Mouse (Mus musculus): ENCODE measurements around the gene Atp1b3.
"Not testable (repeated sequence)": the region's sequence is repeated elsewhere in the genome, so short reads cannot be mapped to it uniquely, and the experiment has no call there.

Atp1b3 gene

DNA sequence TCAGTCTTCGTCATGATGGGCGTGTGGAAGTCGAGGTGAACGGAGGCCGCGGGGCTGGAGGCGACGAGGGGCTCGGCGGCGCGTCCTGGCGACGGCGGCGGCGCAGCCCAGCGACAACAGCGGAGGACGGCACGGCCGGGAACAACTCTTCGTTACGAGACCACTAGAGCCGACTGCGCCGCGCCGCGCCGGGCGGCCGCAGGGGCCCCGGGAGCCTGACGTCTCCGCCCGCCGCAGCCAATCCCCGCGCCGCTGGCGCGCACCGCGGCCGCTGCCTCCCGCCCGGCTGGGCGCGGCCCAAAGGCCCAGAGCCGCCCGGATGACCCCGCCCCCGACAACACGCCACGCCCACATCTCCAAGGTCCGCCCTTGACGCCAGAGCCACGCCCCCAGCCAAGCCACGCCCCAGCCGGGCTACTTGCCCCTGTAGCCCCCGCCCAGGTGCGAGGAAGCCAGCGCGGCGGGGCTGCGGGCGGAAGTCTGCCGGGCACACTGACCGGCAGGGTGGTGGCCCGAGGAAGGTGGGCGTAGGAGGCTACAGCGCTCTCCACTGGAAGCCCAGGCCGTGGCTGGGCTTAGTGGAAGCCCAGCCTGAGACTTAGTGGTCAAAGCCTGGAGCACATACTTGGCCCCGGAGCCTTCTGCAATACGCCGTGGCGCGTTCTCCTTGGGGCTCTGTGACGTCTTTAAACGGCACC, at the start of gene Atp1b3:
TSS of gene Atp1b3 (minus strand) at position 302 of the 698 bp plus-strand sequence.
- peak; percentile 100 for DNase-seq (ENCODE audit: low spot score in 2 of 2)

DNA sequence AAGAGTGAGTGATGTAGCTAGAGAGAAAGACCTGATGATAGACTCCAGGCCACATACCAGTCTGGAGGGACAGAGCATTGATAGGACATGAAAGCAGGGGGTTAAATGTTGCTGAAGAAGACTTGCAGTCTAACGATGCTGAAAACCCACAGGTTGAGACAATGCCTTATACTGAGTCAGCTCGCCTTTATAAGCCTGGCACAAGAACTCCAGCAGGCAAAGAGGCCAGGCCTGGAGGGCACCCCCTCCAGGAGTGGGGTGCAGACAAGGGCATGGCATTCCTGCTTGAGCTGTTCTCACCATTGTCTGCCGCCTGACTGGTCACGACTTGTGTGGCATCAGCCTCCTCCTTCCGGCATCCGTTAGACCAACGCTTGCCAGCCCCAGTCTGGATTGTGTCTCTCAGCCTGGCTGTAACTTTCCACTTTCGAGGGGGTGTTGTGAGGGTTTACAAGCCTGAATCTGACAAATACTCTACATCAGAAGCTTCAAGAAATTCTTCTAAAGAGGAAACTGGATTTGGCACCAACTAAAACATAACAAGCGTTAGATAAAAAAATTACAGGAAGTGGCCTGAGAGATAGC, 48.7 kb upstream of the Atp1b3 start:
- no peak for DNase-seq (ENCODE audit: low spot score in 2 of 2)

DNA sequence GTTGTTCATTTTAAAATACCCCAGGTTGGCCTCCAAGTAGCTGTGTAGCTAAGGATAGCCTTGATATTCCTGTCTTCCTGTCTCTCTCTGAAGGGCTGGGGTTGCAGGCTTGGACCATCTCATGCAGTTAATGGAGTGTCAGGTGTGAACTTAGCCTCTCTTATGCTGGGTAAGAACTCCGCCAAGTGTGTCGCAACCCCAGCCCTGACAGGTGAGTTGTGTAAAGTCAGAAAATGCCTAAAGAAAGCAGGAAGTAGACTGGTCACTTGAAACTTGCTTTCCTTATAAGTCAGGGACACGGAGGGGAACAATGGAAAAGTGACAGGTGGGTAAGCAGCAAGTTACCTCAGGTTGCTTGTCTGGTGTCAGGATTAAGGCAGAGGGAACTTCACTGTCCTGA, 40.1 kb upstream of the Atp1b3 start:
- DNase-seq (ENCODE audit: low spot score in 2 of 2): no peak

DNA sequence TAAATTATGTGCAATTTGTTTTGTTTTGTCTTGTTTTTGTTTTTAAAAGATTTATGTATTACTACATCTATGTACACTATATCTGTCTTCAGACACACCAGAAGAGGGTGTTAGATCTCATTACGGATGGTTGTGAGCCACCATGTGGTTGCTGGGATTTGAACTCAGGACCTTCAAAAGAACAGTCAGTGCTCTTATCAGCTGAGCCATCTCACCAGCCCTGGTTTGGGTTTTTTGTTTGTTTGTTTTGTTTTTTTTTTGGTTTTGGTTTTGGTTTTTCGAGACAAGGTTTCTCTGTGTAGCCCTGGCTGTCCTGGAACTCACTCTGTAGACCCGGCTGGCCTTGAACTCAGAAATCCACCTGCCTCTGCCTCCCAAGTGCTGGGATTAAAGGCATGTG, 35.7 kb upstream of the Atp1b3 start:
- DNase-seq (ENCODE audit: low spot score in 2 of 2): not testable (repeated sequence)

DNA sequence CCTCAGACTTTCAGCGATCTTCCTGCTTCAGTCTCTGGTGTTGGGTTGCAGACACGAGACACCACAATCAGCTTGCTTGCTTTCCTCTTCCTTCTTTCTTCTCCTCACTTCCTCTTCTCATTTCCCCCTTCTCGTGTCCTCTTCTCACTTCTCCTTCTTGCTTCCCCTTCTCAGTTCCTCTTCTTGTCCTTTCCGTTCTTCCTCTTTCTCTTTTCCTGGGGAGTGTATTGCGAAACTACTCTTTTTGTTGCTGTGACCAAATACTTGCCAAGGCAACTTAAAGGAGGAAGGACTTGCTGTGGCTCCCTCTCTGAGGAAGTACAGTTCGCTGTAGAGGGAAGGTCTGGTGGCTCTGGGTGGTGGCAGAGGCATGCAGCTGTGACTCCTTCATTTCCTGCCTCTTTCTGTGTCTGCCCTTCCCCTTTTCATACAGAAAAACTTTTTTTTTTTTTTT, 35.2 kb upstream of the Atp1b3 start:
- no peak for DNase-seq (ENCODE audit: low spot score in 2 of 2)

DNA sequence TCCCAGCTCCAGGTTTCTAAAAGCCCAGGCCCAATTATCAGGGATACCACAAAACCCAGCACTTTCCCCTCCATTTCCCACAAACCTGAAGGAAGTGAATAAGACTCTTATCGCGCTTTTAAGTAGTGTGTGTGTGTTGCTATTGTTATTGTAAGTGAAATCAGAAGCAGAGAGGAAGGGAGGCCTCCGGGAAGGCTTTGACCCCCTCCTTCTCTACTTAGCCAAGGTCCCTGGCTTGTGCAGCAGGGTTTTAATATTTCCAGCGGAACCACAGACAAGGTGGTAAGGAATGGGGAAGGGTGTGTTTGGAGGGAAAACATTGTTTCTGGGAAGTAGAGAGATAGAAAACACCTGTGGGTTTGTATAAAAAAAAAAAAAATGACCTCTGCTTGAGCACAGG, 34.4 kb upstream of the Atp1b3 start:
- no peak for DNase-seq (ENCODE audit: low spot score in 2 of 2)

DNA sequence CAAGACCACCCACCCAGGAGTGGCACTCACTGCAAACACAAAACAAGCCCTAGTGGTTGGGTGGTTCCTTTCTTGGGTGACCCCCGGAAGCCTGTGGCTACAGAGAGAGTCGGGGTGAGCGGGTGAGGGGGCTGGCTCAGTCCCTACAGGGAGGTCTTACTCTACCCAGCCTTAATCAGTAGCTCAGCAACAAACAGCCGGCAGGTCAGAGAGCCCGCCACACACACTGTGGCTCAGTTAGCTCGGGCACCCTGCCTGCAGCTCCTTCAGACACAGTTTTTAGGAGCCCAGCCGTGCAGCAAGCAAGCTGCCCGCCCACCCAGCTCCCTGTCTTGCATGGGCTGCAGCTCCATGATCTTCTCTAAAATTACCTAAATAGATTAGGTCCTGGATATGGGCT, 33.9 kb upstream of the Atp1b3 start:
- no peak for DNase-seq (ENCODE audit: low spot score in 2 of 2)

DNA sequence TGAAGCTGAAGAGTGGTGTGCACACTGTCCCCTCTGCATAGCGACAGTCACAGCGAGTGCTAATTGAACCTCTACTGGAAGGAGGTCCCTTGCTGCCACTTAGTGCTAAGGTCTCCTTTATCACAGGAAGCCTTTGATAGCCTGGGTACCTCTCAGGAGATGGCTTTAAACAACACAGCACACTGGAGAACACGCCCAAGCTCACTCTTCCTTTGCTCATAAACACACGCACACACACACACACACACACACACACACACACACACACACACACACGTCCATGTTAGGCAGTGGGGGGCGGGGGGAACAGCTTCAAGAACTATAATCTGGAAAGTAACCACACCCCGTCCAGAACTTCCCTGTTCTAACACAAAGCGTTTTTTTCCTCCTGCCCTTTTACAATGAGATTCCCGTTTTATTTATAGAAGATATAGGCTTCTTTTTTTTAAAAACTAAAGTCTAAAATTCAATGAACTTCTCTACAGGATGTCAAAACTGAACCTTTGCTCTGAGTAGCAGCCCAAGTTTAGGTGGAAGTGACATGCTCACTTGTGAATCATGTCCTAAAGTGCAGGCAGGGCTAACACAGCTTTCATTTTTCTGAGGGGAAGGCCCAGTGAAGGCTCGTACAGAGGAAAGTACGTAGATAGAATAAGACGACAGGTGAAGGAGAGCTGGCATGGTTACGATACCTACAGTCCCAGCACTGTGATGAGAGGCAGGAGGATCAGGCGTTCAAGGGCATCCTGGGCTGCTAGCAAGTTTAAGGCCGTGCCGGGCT, 30.9 kb upstream of the Atp1b3 start:
- DNase-seq (ENCODE audit: low spot score in 2 of 2): no peak

DNA sequence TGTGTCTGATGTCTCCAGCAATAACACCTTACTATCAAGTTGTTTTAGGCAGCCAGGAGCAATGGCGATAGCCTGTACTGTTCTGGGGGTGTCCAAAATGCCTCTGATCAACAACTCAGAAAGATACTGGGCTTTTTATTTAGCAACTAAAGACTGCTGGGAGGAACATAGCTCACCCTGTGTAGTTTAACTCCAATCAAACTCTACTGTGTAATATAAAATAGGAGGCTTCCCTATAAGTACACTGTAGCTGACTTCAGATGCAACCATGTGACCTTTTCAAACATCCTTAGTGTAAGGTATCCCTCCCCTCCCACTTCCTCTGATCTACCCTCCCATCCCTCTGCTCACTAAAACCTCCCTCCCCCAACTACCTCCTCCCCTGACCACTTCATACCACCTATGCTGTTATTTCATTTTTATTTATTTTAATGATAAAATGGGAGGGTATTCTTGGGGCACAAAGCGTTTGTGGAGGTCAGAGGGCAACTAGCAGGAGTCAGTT, 29.5 kb upstream of the Atp1b3 start:
- DNase-seq (ENCODE audit: low spot score in 2 of 2): no peak

DNA sequence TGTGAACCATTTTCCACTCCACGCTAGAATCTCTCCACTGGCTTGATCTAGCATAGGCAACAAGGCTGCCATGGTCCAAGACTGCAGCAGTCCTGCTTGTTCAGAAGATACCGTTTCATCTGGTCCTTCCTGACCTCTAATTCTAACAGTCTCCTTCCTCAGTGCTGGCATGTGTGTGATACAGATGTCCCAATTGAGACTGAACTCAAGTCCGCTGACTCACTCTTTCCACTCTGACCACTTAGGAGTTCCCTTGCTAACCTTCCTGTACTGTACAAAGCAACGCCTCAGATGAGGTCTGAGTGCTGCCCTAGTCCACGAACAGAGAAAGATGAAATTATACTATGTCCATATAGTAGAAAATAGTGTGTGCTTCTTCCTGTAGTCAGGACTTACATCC, 28.9 kb upstream of the Atp1b3 start:
- DNase-seq (ENCODE audit: low spot score in 2 of 2): no peak

DNA sequence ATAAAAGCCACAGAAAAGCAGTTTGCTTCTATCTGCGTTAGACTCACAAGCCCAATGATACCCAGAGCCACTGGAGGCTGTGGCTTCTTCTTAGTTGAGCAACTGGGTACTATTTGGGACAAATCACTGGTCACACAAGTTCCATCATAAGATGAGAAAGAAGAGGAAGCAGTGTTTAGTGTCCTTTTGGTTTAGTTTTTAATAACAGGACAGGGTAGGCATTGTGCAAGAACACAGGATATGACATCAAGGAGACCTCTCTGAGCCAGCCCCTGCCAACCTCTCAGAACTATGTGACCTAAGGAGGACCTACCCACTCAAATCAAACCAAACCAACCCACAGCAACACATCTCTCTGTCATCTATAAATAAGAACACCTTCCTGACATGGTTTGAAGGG, 27.7 kb upstream of the Atp1b3 start:
- DNase-seq (ENCODE audit: low spot score in 2 of 2): no peak

DNA sequence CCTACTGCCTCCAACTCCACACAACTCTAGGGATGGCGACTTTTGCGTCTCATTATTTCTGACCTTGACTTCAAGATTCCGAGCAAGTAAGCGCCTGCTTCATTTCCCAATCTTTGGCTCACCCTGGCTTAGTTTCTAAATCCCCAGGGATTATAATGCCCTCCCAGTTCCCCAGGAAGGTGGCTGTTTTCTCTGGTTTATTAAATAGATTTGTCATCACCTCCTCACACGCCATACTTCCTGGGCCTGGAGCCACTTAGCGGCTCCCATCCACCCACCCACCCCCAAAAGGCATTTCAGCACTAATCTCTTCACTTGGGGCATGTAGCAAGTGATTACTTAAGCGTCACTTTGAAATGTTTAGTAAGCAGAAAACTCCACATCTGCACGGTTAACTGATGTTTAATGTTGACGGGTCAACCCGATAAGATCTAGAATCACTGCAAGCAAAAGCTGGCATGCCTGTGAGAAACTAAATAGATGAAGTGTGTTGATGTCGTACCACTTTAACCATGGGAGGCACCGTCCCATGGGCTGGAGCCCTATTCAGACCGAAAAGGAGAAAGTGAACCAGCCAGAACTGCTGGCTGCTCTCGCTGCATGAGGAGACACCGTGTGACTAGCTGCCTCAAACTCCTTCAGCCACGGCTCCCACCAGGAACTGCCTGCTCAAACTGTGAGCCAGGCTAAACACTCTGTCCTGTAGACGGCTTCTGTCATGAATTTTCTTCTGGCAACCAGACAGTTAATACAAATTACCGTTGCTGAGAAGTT, 19.7 kb upstream of the Atp1b3 start:
- no peak for DNase-seq (ENCODE audit: low spot score in 2 of 2)

DNA sequence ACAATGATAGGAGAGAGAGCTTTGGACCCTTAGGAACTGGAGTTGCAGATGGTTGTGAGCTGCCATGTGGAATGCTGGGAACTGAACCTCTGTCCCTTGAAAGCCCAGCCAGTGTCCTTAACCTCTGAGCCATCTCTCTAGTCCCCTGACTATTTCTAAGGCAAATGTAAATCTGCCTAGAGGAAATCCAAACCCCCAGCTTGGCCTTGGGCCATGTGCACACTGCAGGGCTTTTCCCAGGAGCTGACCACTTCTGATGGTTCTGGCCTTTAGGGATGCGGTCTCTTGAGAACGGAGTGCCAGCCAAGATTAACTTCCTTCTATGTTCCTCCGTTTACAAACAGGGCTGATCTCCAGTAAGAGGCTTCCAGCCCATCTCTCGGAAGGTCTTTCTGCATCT, 18.5 kb upstream of the Atp1b3 start:
- no peak for DNase-seq (ENCODE audit: low spot score in 2 of 2)

DNA sequence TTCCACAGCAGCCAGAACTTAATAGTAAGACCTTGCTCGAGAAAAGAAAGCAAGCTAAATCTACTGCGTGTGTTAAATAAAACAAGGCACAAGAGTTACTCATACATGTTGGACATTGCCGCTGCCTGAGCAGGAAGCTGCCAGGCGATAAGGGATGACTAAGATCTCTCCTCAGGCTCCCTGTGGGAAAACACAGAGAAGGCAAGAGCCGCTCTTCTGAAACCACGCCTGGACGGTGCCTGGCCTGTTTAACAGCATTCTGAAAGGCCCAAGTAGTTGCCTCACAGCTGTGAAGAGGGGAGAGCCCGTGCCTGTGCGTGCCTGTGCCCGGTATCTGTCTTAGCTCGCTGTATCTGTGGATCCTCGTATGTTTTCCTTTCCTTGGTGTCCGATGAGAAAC, 17.2 kb upstream of the Atp1b3 start:
- DNase-seq (ENCODE audit: low spot score in 2 of 2): no peak

DNA sequence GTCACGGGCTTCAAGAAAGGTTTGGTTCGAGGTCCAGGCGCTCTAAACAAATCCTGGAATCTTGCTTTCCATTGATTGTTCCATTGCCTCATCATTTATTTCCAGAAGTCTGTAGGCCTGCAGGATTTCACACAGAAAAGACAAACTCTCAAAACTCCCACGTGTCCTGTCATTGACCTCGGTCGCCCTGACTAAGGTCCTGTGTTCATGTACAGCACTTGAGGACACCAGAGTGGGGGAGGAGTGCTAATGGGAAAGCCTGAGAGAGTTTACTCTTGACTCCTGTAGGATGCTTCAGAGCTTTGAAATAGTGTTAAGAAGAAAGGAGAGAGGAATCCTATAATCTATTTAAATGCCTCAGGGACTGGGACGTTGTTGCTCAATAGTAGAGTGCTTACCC, 15.3 kb upstream of the Atp1b3 start:
- no peak for DNase-seq (ENCODE audit: low spot score in 2 of 2)

DNA sequence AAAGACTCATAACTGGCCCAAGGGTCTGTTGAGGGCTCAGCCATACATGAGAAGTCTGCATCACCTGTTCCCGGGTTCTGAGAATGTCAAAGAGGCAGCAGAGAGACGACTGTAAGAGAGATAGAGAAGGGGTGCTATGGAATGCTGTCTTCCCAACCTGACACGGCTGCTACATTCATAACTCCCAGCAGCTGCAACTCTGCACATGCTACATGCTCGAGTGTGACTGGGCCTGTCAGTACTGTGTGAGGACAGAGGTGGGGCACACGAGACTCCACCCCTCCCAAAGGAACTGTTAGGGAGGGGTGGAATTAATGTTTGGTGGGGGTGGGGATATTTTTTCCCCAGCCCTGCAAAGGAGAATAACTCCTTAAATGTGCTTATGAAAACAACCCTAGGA, 14.5 kb upstream of the Atp1b3 start:
- DNase-seq (ENCODE audit: low spot score in 2 of 2): no peak

DNA sequence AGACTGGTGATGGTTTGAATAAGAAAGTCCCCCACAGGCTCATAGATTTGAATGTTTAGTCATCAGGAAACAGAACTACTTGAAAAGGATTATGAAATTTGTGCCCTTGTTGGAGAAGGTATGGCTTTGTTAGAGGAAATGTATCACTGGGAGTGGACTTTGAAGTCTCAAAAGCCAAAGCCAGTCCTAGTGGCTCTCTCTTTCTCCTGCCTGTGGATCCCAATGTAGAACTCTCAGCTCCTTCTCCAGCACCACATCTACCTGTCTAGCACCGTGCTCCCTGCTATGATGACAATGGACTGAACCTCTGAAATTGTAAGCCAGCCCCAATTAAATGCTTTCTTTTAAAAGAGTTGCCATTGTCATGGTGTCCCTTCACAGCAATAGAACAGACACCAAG, 12.9 kb upstream of the Atp1b3 start:
- no peak for DNase-seq (ENCODE audit: low spot score in 2 of 2)

DNA sequence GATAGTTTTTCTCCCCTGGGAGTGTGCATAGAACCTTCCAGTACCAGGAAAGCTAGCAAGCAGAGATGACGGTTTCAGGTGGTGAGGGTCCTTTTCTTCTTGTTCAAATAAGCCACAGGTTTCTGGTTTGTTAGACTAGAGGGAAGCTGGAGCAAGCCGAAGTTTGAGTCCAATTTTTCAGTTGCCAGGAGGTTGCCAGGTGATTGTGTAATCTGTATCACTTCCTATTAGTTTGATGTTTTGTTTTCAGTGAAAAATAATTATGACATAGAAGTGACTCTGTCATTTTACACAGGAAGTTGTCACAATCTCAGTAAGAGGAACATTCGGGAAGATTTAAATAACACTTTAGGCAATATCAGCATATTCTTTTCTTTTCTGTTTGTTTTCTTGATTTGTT, 11.6 kb upstream of the Atp1b3 start:
- no peak for DNase-seq (ENCODE audit: low spot score in 2 of 2)

DNA sequence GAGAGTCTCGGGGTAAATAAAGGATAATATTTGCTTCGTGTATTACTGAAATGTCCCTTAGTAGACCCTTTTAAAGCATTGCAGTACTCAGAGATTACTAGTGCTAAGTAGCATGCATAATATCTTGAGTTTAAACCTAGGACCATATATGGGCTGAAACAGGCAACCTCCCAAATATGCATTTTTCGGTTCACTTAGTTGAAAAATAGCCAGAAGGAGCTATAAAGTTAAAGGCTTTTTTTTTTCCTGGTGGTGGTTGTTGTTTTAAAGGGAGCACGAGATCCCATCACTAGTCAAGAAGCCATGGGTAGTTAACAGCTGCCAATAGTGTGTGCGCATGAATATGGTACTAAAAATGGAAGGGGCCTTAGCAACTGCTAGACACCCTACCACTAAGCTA, 6.8 kb upstream of the Atp1b3 start:
- no peak for DNase-seq (ENCODE audit: low spot score in 2 of 2)

DNA sequence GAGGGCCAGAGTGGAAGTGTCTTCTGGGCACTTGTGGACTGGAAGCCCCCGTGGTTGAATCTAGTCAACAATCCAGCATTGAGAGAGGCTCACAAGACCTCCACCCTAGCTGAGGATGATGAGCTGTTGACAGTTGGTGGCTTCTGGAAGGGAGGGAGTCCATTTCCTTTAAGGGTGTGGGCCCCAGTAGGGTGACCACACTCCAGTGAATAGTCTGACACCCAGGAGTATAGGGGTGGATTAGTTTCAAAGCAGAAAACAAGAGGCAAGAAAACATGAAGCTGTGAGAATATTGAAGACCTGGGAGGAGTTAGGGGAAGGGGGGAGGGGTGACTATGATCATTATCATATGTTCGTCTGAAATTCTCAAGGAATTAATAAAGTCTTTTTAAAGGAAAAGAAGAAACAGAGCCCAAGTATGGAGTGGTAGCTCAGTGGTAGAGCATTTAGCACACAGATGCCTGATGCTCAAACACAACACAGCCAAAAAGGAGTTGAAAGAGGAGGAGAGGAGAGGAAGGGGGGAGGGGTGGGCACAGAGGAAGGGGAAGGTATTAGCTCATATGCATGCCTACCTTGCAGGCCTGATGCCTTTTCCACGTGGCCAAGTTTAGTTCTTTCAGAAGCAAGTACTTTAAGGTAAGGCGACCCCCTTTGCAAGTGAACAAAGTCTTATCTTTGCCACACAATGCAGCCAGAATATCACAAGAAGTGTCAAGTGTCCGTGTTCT, 5.6 kb upstream of the Atp1b3 start:
- DNase-seq (ENCODE audit: low spot score in 2 of 2): no peak

DNA sequence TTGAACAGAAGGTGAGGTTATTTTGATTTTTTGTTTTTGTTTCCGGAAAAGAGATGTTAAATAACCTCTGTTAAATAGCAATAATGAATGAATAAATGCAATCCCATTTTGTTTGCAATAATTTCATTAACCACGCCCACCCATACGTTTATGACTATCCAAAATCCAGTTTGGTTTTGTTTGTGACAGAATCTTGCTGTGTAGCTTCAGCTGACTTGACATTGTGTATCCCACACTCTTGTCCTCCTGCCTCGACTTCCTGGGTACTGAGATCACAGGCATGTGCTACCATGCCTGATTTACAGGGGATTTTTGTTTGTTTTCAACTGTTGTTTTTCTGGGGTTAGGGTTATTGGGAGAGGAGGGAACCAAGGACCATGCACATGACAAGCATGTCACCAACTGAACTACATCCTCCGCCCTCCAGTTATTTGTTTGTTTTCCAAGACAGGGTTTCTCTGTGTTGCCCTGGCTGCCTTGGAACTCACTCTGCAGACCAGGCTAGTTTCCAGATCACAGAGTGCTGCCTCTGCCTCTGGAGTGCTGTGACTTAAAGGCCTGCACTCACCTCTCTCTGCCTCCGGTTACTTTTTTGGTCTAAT, 1.1 kb upstream of the Atp1b3 start:
- no peak for DNase-seq (ENCODE audit: low spot score in 2 of 2)
